Mouse (Mus musculus) lung, postnatal 14 days (tissue): ENCODE measurements around the gene Gm19668.
"Not testable (repeated sequence)": the region's sequence is repeated elsewhere in the genome, so short reads cannot be mapped to it uniquely, and the experiment has no call there.

Experiments
- DNase-seq: peaks from one replicate; pipeline ENCODE4 v3.0.0; 2021

Gm19668 gene

GRCm38 (mm10) chr10:77759582-77759981 lies 39.4 kb downstream of the Gm19668 start, which contains the start of gene Gm3233:
Gm3233 (minus strand) TSS chr10:77759682.
- DNase-seq: not testable (repeated sequence)

- DNase-seq: no peak
These were observed 45.5 kb downstream of the Gm19668 start for GRCm38 (mm10) chr10:77753448-77753847.

GRCm38 (mm10) chr10:77752312-77752711 lies 46.6 kb downstream of the Gm19668 start:
- not testable (repeated sequence) for DNase-seq

- DNase-seq: not testable (repeated sequence)
These were observed 47.7 kb downstream of the Gm19668 start, which contains the start of gene Gm9736 for GRCm38 (mm10) chr10:77751254-77751653. Gm9736 (minus strand) TSS chr10:77751354.

- not testable (repeated sequence) for DNase-seq
These were observed 48.2 kb downstream of the Gm19668 start for GRCm38 (mm10) chr10:77750686-77751085.
